Mouse (Mus musculus) midbrain, embryonic 10.5 days (tissue): ENCODE results near the gene Stk24. TPM values are rescaled to one million over a fixed set of nuclear protein-coding genes. Genes with fewer than 3 reads are reported as not detected.

Source experiments
- DNase-seq: peaks from one replicate; pipeline ENCODE4 v3.0.0-alpha.2; 2017; ENCODE audit warnings: low spot score
- H3K27ac ChIP-seq: fragments of 300-500 bp; sonication (generic); replicated peaks from 2 replicates; pipeline ENCODE4 v1.5.1; 2016; ENCODE audit warnings: mild to moderate bottlenecking
- H3K27me3 ChIP-seq: fragments of 300-500 bp; sonication (generic); 2 replicates; pipeline ENCODE4 v1.6.1; 2016; ENCODE audit warnings: low read depth, mild to moderate bottlenecking; ENCODE audit not compliant: poor library complexity, severe bottlenecking
- H3K36me3 ChIP-seq: fragments of 300-500 bp; sonication (generic); 2 replicates; pipeline ENCODE4 v1.6.1; 2016; ENCODE audit warnings: mild to moderate bottlenecking, moderate library complexity
- H3K4me1 ChIP-seq: fragments of 300-500 bp; sonication (generic); 2 replicates; pipeline ENCODE4 v1.6.1; 2016
- H3K4me3 ChIP-seq: fragments of 300-500 bp; sonication (generic); 2 replicates; pipeline ENCODE4 v1.5.1; 2016; ENCODE audit warnings: mild to moderate bottlenecking, moderate library complexity
- H3K9me3 ChIP-seq: fragments of 300-500 bp; sonication (generic); replicated peaks from 2 replicates; pipeline ENCODE4 v1.6.1; 2016; ENCODE audit warnings: mild to moderate bottlenecking
- WGBS: fragments of 180-500 bp; shearing (Covaris S2); methylation state at CpG from one replicate; pipeline ENCODE4 v1.1.7; 2016; 5-methylcytosine and 5-hydroxymethylcytosine counted together
- polyA plus RNA-seq: library from polyadenylated mRNA; unstranded; fragments of >200 nt; fragmentation: Nextera tagmentation; extraction: Ambion mirVana; gene quantifications from 2 replicates; pipeline ENCODE4 v1.2.1, GENCODE M21; 2016

Stk24 gene
- polyA plus RNA-seq, 1 experiment from 2014 or later = 36.8 TPM

DNA sequence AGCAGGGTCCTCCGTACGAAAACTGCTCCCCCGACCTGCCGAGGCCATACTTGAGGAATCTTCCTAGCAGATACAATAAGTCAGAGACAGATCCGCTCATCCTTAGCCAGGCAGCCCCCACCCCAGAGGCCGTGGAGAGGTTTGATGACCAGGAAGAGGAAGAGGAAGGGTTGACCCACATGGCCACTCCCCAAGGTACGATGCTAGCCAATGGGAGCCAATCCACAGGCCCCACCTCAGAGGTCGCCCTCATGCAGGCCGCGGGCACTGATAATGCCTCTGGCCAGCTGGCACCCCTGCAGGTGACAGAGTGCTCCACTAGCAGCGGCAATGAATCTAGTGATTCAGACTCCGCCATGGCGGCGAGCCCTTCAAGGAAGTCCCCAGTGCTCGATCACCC lies 135.7 kb downstream of the Stk24 start:
- Histone ChIP-seq H3K27ac (no peak overlapping the region), H3K36me3 (peaks cover 53% of the 10 kb centered on the region), H3K9me3 (no peaks in the 10 kb centered on the region), H3K4me1 (peaks cover 26% of the 10 kb centered on the region), H3K27me3 (no peaks in the 10 kb centered on the region), H3K4me3 (no peak overlapping the region)
- WGBS = 93% methylated on average over 15 of the region's 15 CpGs
- no peak for DNase-seq

DNA sequence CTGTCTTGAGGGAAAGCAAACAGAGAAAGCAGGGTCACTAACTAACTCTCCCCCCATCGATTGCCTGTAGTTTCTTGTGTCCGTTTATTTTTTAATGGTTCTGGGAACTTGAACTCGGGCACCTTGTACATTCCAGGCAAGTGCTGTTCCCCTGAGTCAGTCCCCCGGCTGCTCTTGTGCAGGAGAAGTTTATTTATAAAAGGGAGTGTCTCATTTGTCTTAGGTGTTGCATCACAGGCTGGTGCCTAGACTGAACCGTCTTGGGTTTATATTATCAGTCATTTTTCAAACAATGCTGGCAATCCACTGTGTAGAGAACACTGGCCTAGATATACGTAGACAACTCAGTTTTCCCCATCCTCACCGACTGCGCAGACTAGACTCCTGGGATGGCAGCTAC lies 140.4 kb downstream of the Stk24 start:
- whole genome bisulfite sequencing = 90% methylated on average over 8 of the region's 8 CpGs
- no peak for DNase-seq
- Histone ChIP-seq H3K36me3 (peaks cover 65% of the 10 kb centered on the region), H3K4me1 (peaks cover 35% of the 10 kb centered on the region), H3K4me3 (no peak overlapping the region), H3K27ac (no peak overlapping the region), H3K27me3 (no peaks in the 10 kb centered on the region), H3K9me3 (no peaks in the 10 kb centered on the region)

DNA sequence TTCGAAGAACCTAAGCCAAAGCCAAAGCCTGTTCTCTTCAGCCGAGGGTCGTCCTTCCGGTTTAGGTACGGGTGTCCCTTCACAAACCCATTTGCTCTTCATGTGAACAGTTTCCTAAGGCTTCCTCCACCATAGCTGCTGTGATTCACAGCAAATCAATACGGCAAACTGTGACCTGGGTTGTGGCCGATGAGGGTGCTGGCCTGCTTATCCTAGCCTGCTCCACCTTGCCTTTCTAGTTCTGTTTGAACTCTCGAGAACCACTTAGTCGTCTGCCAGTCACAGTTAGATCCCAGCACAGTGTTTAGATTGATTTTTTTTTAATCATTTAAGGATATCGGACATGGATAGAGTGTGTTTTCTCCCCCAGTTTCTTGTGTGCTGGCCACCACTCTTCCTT lies 141.1 kb downstream of the Stk24 start:
- Histone ChIP-seq H3K4me1 (peaks cover 42% of the 10 kb centered on the region), H3K4me3 (no peak overlapping the region), H3K36me3 (peaks cover 63% of the 10 kb centered on the region), H3K9me3 (no peaks in the 10 kb centered on the region), H3K27me3 (no peaks in the 10 kb centered on the region), H3K27ac (no peak overlapping the region)
- 93% methylated on average over 10 of the region's 10 CpGs for WGBS
- DNase-seq = no peak

DNA sequence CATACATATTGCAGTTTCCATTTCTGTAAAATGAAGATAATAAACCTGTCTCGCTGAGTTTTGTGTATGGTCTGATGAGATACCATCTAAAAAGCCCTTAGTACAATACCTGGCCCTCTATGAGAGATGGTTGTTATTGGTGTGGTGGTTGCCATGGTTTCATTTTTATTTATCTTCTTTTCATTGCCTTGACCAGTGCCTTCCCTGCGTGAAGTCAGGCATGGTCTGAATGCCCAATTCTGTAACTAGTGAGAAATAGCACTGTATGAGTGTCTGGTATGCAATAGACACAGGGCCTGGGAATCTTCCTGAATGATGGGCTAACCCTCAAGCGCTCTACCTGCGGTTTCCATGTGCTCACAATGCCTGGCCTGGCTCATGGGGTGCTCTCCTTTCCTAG lies 143.1 kb downstream of the Stk24 start:
- Histone ChIP-seq H3K27me3 (no peaks in the 10 kb centered on the region), H3K4me1 (peaks cover 42% of the 10 kb centered on the region), H3K36me3 (peaks cover 58% of the 10 kb centered on the region), H3K9me3 (no peaks in the 10 kb centered on the region), H3K27ac (no peak overlapping the region), H3K4me3 (no peak overlapping the region)
- DNase-seq = no peak
- 83% methylated on average over 4 of the region's 4 CpGs for WGBS

Other genes with a start within 250 kb of the Stk24 start
- 0.04 TPM in 1 of 2 replicates, not detected in the other for gene Slc15a1, start 125.2 kb upstream of the Stk24 start, polyA plus RNA-seq